Mouse (Mus musculus) ovary, postnatal 10 days (tissue): Measurements from ENCODE around the gene Tnik.

Experiments
- DNase-seq: peaks from one replicate; pipeline ENCODE4 v3.0.0; 2022; ENCODE audit warnings: low spot score

Tnik gene

GRCm38 (mm10) chr3:28350147-28350801, 87.3 kb downstream of the Tnik start:
- DNase-seq: no peak

GRCm38 (mm10) chr3:28358391-28358790, 95.4 kb downstream of the Tnik start:
- DNase-seq: no peak

- DNase-seq: no peak
Measured at GRCm38 (mm10) chr3:28359138-28359537, 96.1 kb downstream of the Tnik start.

GRCm38 (mm10) chr3:28361056-28361455, 98.0 kb downstream of the Tnik start:
- DNase-seq: no peak

- DNase-seq: no peak
Measured at GRCm38 (mm10) chr3:28363441-28364125, 100.6 kb downstream of the Tnik start.

- no peak for DNase-seq
Measured at GRCm38 (mm10) chr3:28368746-28369145, 105.7 kb downstream of the Tnik start.

- no peak for DNase-seq
Measured at GRCm38 (mm10) chr3:28369266-28369665, 106.3 kb downstream of the Tnik start.

- DNase-seq: no peak
Measured at GRCm38 (mm10) chr3:28369698-28370097, 106.7 kb downstream of the Tnik start.

GRCm38 (mm10) chr3:28371583-28371982, 108.6 kb downstream of the Tnik start:
- no peak for DNase-seq

- no peak for DNase-seq
Measured at GRCm38 (mm10) chr3:28372459-28372858, 109.4 kb downstream of the Tnik start.

GRCm38 (mm10) chr3:28374738-28375510, 111.9 kb downstream of the Tnik start:
- no peak for DNase-seq

GRCm38 (mm10) chr3:28380224-28380623, 117.2 kb downstream of the Tnik start:
- no peak for DNase-seq

GRCm38 (mm10) chr3:28383526-28384126, 120.6 kb downstream of the Tnik start:
- DNase-seq: no peak

GRCm38 (mm10) chr3:28385199-28385975, 122.4 kb downstream of the Tnik start:
- no peak for DNase-seq

- no peak for DNase-seq
Measured at GRCm38 (mm10) chr3:28388540-28388939, 125.5 kb downstream of the Tnik start.

- no peak for DNase-seq
Measured at GRCm38 (mm10) chr3:28390183-28390582, 127.2 kb downstream of the Tnik start.

- DNase-seq: no peak
Measured at GRCm38 (mm10) chr3:28392542-28392941, 129.5 kb downstream of the Tnik start.

- DNase-seq: no peak
Measured at GRCm38 (mm10) chr3:28398781-28399180, 135.8 kb downstream of the Tnik start.

- no peak for DNase-seq
Measured at GRCm38 (mm10) chr3:28399593-28400216, 136.7 kb downstream of the Tnik start.

- no peak for DNase-seq
Measured at GRCm38 (mm10) chr3:28401335-28401734, 138.3 kb downstream of the Tnik start.

- no peak for DNase-seq
Measured at GRCm38 (mm10) chr3:28402221-28402620, 139.2 kb downstream of the Tnik start.
